Mouse (Mus musculus) liver (tissue): ENCODE data around the gene Zkscan3.

Source experiments
- DNase-seq: peaks from one replicate; pipeline ENCODE4 v3.0.0-alpha.2; 2020; ENCODE audit warnings: mixed read lengths

The Zkscan3 gene

GRCm38 (mm10) chr13:21402287-21402846, at the start of gene Zkscan3:
Gene Zkscan3 (minus strand): TSS chr13:21402755.
- DNase-seq: peak; percentile 89

GRCm38 (mm10) chr13:21447856-21448614, 45.5 kb upstream of the Zkscan3 start:
- no peak for DNase-seq

GRCm38 (mm10) chr13:21446796-21447195, 44.2 kb upstream of the Zkscan3 start:
- no peak for DNase-seq

GRCm38 (mm10) chr13:21441207-21441572, 38.6 kb upstream of the Zkscan3 start:
- DNase-seq: no peak

- peak; percentile 82 for DNase-seq
Measured at GRCm38 (mm10) chr13:21440503-21441206, 38.1 kb upstream of the Zkscan3 start, which contains the start of gene Pgbd1. Gene Pgbd1 (minus strand): TSS chr13:21441058.

- no peak for DNase-seq
Measured at GRCm38 (mm10) chr13:21435476-21435875, 32.9 kb upstream of the Zkscan3 start.

- DNase-seq: no peak
Measured at GRCm38 (mm10) chr13:21427631-21428030, 25.1 kb upstream of the Zkscan3 start.

- no peak for DNase-seq
Measured at GRCm38 (mm10) chr13:21423301-21423700, 20.7 kb upstream of the Zkscan3 start.

- peak; percentile 89 for DNase-seq
Measured at GRCm38 (mm10) chr13:21418865-21419264, 16.3 kb upstream of the Zkscan3 start.

GRCm38 (mm10) chr13:21417298-21418010, 14.9 kb upstream of the Zkscan3 start:
- DNase-seq: no peak

- DNase-seq: no peak
Measured at GRCm38 (mm10) chr13:21415750-21416149, 13.2 kb upstream of the Zkscan3 start.

- peak; percentile 52 for DNase-seq
Measured at GRCm38 (mm10) chr13:21415266-21415665, 12.7 kb upstream of the Zkscan3 start.

GRCm38 (mm10) chr13:21414231-21415212, 12.0 kb upstream of the Zkscan3 start:
- peak; percentile 68 for DNase-seq

- DNase-seq: no peak
Measured at GRCm38 (mm10) chr13:21408805-21409459, 6.4 kb upstream of the Zkscan3 start.

- DNase-seq: peak; percentile 77
Measured at GRCm38 (mm10) chr13:21407969-21408804, 5.6 kb upstream of the Zkscan3 start.

GRCm38 (mm10) chr13:21407341-21407740, 4.8 kb upstream of the Zkscan3 start:
- no peak for DNase-seq

GRCm38 (mm10) chr13:21402848-21403247, 293 bp upstream of the Zkscan3 start:
- DNase-seq: no peak

GRCm38 (mm10) chr13:21401636-21402286, 794 bp downstream of the Zkscan3 start:
- no peak for DNase-seq

GRCm38 (mm10) chr13:21401166-21401565, 1.4 kb downstream of the Zkscan3 start:
- no peak for DNase-seq

- no peak for DNase-seq
Measured at GRCm38 (mm10) chr13:21397486-21397885, 5.1 kb downstream of the Zkscan3 start.
